Mouse (Mus musculus) kidney, embryonic 15.5 days (tissue): ENCODE results near the gene Epn3. TPM values are rescaled to one million over a fixed set of nuclear protein-coding genes. Genes with fewer than 3 reads are reported as not detected.
A peak's percentile ranks its signal among the peaks of the same experiment; 100 is the strongest.

Experiments used
- ATAC-seq: fragments of 200-750 bp; cut with Nextera tagmentation; replicated peaks from 2 replicates; pipeline ENCODE4 v1.8.0; 2017; ENCODE audit warnings: moderate TSS enrichment; ENCODE audit not compliant: low FRiP score
- H3K27ac ChIP-seq: fragments of 300-500 bp; sonication (generic); 2 replicates; pipeline ENCODE4 v1.5.1; 2015; ENCODE audit warnings: mild to moderate bottlenecking, inconsistent platforms
- H3K27me3 ChIP-seq: fragments of 300-500 bp; sonication (generic); 2 replicates; pipeline ENCODE4 v1.6.1; 2015; ENCODE audit warnings: inconsistent platforms
- H3K36me3 ChIP-seq: fragments of 300-500 bp; sonication (generic); 2 replicates; pipeline ENCODE4 v1.6.1; 2015; ENCODE audit warnings: inconsistent platforms
- H3K4me1 ChIP-seq: fragments of 300-500 bp; sonication (generic); 2 replicates; pipeline ENCODE4 v1.6.1; 2015; ENCODE audit warnings: inconsistent platforms
- H3K4me2 ChIP-seq: fragments of 300-500 bp; sonication (generic); 2 replicates; pipeline ENCODE4 v1.6.1; 2015; ENCODE audit warnings: moderate library complexity, mild to moderate bottlenecking, inconsistent platforms
- H3K4me3 ChIP-seq: fragments of 300-500 bp; sonication (generic); replicated peaks from 2 replicates; pipeline ENCODE4 v1.5.1; 2015; ENCODE audit warnings: mild to moderate bottlenecking, inconsistent platforms
- H3K9ac ChIP-seq: fragments of 300-500 bp; sonication (generic); 2 replicates; pipeline ENCODE4 v1.6.1; 2015; ENCODE audit warnings: mild to moderate bottlenecking, inconsistent platforms
- H3K9me3 ChIP-seq: fragments of 300-500 bp; sonication (generic); replicated peaks from 2 replicates; pipeline ENCODE4 v1.6.1; 2016; ENCODE audit warnings: inconsistent platforms
- WGBS: fragments of 180-500 bp; shearing (Covaris S2); methylation state at CpG from one replicate; pipeline ENCODE4 v1.1.7; 2015; ENCODE audit warnings: mixed read lengths; 5-methylcytosine and 5-hydroxymethylcytosine counted together
- polyA plus RNA-seq: library from polyadenylated mRNA; unstranded; fragments of >200 nt; fragmentation: Nextera tagmentation; extraction: Ambion mirVana; gene quantifications from 2 replicates; pipeline ENCODE4 v1.2.1, GENCODE M21; 2015

The Epn3 gene
- 16.5 and 18.4 TPM in 2 replicates for polyA plus RNA-seq

DNA sequence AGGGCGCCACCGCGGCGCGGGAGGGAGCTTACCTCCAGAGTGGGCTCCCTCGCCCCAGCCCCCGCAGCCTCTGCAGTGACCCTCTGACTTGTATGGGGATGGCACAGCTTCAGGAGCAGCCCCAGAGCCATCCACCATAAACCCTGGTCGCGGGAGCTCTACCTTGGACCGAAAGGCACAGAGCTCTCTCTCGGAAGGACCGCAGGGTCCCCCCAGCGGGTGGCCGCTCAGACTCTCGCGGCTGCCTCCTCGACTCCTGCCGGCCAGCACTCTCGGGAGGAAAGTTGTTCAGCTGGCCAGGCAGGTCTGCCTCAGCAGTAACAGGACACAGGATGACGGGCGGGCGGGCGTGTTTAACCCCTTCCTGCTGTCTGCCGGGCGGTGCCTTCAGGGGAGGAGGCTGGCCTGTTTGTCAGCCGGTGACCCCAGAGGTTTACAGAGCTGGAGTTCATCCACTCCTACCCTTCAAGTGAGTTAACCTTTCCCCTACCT, at the start of gene Epn3:
Gene Epn3 (minus strand): TSS at position 314 of the 492 bp plus-strand sequence.
- ATAC-seq = peak; percentile 59
- H3K9ac ChIP-seq = peak within 1 kb of the TSS; percentile 52
- H3K27ac ChIP-seq = peak within 1 kb of the TSS; percentile 94
- H3K27me3 ChIP-seq = no peaks in the 10 kb centered on the region
- H3K4me1 ChIP-seq = peaks cover 60% of the 10 kb centered on the region
- peak within 1 kb of the TSS; percentile 74 for H3K4me2 ChIP-seq
- no peaks in the 10 kb centered on the region for H3K9me3 ChIP-seq
- peaks cover 10% of the 10 kb centered on the region; the same call in 1 of the 2 replicates for H3K36me3 ChIP-seq
- peak within 1 kb of the TSS; percentile 51 for H3K4me3 ChIP-seq
- WGBS = under 1% methylated on average over 25 of the region's 26 CpGs

DNA sequence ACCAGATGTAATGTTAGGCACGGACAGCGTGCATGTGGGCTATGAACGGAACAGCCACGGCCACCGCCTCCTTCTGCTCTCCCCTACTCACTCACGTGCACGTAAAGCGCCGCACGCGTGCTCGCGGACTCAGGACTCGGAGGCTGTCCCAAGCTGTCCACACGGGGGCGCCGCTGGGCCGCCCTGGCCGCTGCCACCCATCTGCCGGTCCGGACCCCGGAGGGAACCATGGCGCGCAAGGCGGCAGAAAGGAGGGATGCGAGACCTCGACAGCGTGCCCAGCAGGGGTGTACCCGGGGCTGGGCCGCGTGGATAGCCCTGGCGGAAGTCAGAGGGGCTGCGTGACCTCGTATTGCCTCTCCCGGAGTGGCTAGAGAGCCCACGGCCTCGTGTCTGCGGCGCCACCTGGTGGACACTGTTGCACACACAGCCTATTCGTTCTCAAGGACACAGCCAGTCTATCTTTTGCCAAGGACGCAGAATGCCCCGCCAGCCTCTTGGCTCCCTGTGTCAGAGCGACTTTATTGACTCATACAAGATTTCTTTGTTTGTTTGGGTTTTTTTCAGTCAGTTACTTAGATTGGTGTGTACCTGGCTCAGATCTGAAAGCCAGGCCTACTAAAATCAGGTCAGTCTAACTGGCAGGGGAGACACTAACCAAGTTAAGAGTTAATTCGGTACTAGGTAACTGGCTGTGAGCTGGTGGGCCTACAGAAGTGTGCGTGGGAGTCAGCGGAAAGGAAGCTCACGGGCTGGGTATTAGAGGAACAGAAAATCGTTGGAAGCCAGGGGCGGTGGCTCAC, 49.3 kb upstream of the Epn3 start, which contains the start of gene Rsad1:
Gene Rsad1 (minus strand): TSS at position 368 of the 803 bp plus-strand sequence.
- Histone ChIP-seq H3K4me2 (peak within 1 kb of the TSS; percentile 78), H3K4me3 (peak within 1 kb of the TSS; percentile 64), H3K4me1 (peaks cover 34% of the 10 kb centered on the region), H3K9ac (peak within 1 kb of the TSS; percentile 63), H3K36me3 (no peaks in the 10 kb centered on the region), H3K27me3 (no peaks in the 10 kb centered on the region), H3K27ac (peak within 1 kb of the TSS; percentile 92), H3K9me3 (no peaks in the 10 kb centered on the region)
- ATAC-seq = peak; percentile 91
- WGBS = 3% methylated on average over 49 of the region's 49 CpGs

DNA sequence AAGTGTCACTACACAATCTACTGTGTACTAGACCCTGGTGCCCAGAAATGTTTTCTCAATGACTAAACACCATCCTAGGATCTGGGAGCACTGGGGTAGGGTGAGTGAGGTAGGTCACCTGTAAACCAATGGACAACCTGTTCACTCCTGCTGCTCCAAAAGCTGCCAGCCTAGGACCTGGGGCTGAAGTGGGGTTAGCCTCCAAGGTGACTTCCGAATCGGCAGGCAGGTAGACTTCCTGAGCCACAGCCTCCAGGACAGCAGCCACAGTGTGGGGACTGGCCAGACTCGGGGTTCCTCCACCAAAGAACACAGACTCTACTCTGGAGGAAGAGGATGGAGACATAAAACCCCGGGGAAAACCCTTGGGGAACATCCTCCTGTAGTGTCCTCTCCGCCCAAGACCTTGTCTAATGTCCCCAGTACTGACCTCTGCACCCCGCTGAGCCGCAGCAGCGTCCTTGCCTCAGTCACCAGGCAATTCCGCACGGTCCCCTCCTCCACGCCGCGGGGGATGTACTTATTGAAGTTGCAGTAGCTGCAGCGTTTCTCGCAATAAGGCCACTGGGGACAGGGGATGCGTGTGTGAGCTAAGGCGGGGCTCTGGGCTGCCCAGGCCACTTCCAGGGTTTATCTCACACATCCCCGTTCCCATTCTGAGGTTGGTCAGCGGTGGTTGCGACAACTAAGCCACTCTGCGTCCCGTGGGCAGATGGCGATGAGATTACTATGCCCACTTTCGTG, 48.4 kb upstream of the Epn3 start:
- Histone ChIP-seq H3K4me1 (peaks cover 39% of the 10 kb centered on the region), H3K27ac (peak overlapping the region; percentile 92; the same call in 1 of the 2 replicates), H3K9ac (peak overlapping the region; percentile 63), H3K4me2 (peak overlapping the region; percentile 78), H3K27me3 (no peaks in the 10 kb centered on the region), H3K9me3 (no peaks in the 10 kb centered on the region), H3K36me3 (0 out of 2 replicates have a peak, but pooled peaks cover under 1% of the 10 kb centered on the region), H3K4me3 (peak overlapping the region; percentile 64)
- peak; percentile 19 for ATAC-seq
- WGBS = 9% methylated on average over 24 of the region's 24 CpGs

DNA sequence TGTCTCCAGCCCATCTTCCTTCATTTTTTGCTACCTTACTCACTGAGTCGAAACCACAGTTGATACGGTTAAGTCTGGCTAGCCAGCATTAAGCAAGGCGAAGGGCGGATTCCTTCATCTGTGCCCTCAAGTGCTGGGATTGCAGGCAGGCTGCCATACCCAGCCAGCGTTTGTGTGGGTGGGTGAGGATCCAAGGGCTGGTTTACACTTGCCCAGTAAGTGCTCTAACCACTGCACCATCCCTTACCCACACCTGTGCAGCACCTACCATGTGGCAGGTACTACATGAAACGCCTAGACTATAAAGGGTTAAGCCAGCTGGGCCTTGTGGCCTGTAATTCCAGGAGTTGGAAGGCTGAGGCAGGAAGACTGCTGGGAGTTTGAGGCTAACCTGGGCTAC, 47.5 kb upstream of the Epn3 start:
- no peak overlapping the region for H3K27ac ChIP-seq
- ATAC-seq = no peak
- no peak overlapping the region for H3K4me3 ChIP-seq
- H3K27me3 ChIP-seq = no peaks in the 10 kb centered on the region
- 0 out of 2 replicates have a peak, but pooled peaks cover 4% of the 10 kb centered on the region for H3K36me3 ChIP-seq
- 91% methylated on average over 6 of the region's 6 CpGs for WGBS
- no peaks in the 10 kb centered on the region for H3K9me3 ChIP-seq
- H3K4me1 ChIP-seq = peaks cover 39% of the 10 kb centered on the region
- no peak overlapping the region for H3K9ac ChIP-seq
- no peak overlapping the region for H3K4me2 ChIP-seq

DNA sequence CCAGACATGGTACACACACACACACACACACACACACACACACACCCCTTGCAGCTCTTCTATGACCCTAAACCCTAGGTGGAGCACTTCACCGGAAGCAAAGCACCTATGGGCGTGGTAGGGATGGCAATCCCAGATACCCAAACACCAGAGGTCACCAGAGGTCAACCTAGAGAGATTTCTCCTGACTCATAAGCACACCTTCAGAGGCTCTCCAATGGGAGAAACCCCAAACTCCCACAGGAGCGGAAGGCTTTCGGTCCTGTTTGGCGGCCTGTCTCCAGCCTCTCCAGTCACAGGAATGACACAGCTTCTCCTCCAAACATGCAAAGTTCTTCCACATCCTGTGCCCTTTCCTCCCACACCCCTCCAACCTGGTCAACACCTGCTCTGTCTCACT, 46.6 kb upstream of the Epn3 start:
- no peaks in the 10 kb centered on the region for H3K27me3 ChIP-seq
- no peak overlapping the region for H3K9ac ChIP-seq
- ATAC-seq = no peak
- H3K36me3 ChIP-seq = 0 out of 2 replicates have a peak, but pooled peaks cover 4% of the 10 kb centered on the region
- no peak overlapping the region for H3K4me3 ChIP-seq
- H3K4me2 ChIP-seq = no peak overlapping the region
- WGBS = 94% methylated on average over 5 of the region's 5 CpGs
- H3K4me1 ChIP-seq = peaks cover 39% of the 10 kb centered on the region
- H3K9me3 ChIP-seq = no peaks in the 10 kb centered on the region
- H3K27ac ChIP-seq = no peak overlapping the region

GRCm38 (mm10) chr11:94544422-94544821, 44.6 kb upstream of the Epn3 start:
- no peak; the same call in 1 of the 2 replicates for ATAC-seq
- peaks cover 26% of the 10 kb centered on the region for H3K4me1 ChIP-seq
- H3K4me2 ChIP-seq = peak overlapping the region; percentile 48
- H3K9ac ChIP-seq = no peak overlapping the region
- 0 out of 2 replicates have a peak, but pooled peaks cover 8% of the 10 kb centered on the region for H3K36me3 ChIP-seq
- 45% methylated on average over 18 of the region's 18 CpGs for WGBS
- H3K9me3 ChIP-seq = no peaks in the 10 kb centered on the region
- H3K27me3 ChIP-seq = no peaks in the 10 kb centered on the region
- H3K27ac ChIP-seq = no peak overlapping the region
- H3K4me3 ChIP-seq = peak overlapping the region; percentile 6; the same call in 1 of the 2 replicates

GRCm38 (mm10) chr11:94543932-94544331, 44.2 kb upstream of the Epn3 start:
- peaks cover 27% of the 10 kb centered on the region for H3K4me1 ChIP-seq
- 31% methylated on average over 9 of the region's 9 CpGs for WGBS
- 0 out of 2 replicates have a peak, but pooled peaks cover 8% of the 10 kb centered on the region for H3K36me3 ChIP-seq
- no peaks in the 10 kb centered on the region for H3K9me3 ChIP-seq
- peak overlapping the region; percentile 48; the same call in 1 of the 2 replicates for H3K4me2 ChIP-seq
- no peak overlapping the region for H3K9ac ChIP-seq
- ATAC-seq = no peak
- H3K27me3 ChIP-seq = no peaks in the 10 kb centered on the region
- H3K27ac ChIP-seq = no peak overlapping the region
- 0 out of 2 replicates have a peak overlapping the region, but pooled peaks have one; percentile 6 for H3K4me3 ChIP-seq

GRCm38 (mm10) chr11:94543344-94543743, 43.6 kb upstream of the Epn3 start:
- H3K9me3 ChIP-seq = no peaks in the 10 kb centered on the region
- H3K4me2 ChIP-seq = no peak overlapping the region
- ATAC-seq = no peak
- H3K9ac ChIP-seq = no peak overlapping the region
- WGBS = 85% methylated on average over 12 of the region's 12 CpGs
- no peak overlapping the region for H3K27ac ChIP-seq
- H3K36me3 ChIP-seq = 0 out of 2 replicates have a peak, but pooled peaks cover 8% of the 10 kb centered on the region
- no peaks in the 10 kb centered on the region for H3K27me3 ChIP-seq
- no peak overlapping the region for H3K4me3 ChIP-seq
- peaks cover 26% of the 10 kb centered on the region for H3K4me1 ChIP-seq

DNA sequence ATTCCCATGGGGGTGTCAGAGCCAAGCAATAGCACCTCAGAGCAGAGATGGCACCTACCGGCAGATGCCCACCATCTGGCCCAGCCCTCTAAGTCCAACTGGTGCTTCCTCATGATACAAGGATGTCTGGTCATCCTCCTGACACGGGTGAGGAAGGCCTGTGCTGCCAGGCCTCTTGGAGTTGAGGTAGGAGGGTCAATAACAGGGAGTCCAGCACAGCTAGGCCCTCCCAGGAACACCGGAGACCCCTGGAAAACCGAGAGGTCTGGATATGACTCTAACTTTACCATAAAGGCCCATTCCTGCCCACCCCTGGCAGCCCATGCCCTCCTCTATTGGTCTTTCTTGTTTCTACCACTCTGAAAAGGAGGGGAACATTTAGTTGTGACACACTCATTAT, 42.6 kb upstream of the Epn3 start:
- peaks cover 21% of the 10 kb centered on the region for H3K4me1 ChIP-seq

GRCm38 (mm10) chr11:94539761-94540160, 40.0 kb upstream of the Epn3 start:
- Histone ChIP-seq H3K4me1 (peaks cover 24% of the 10 kb centered on the region), H3K27ac (no peak overlapping the region), H3K27me3 (no peaks in the 10 kb centered on the region), H3K4me3 (no peak overlapping the region), H3K9me3 (no peaks in the 10 kb centered on the region), H3K36me3 (0 out of 2 replicates have a peak, but pooled peaks cover 8% of the 10 kb centered on the region), H3K4me2 (no peak overlapping the region), H3K9ac (no peak overlapping the region)
- ATAC-seq = no peak
- 76% methylated on average over 7 of the region's 7 CpGs for WGBS

More for the DNA sequence above, 42.6 kb upstream of the Epn3 start:
- no peak for ATAC-seq
- Histone ChIP-seq H3K9ac (no peak overlapping the region), H3K27ac (no peak overlapping the region), H3K4me3 (no peak overlapping the region), H3K36me3 (0 out of 2 replicates have a peak, but pooled peaks cover 8% of the 10 kb centered on the region), H3K9me3 (no peaks in the 10 kb centered on the region), H3K4me2 (no peak overlapping the region), H3K27me3 (no peaks in the 10 kb centered on the region)
- 92% methylated on average over 4 of the region's 4 CpGs for WGBS

DNA sequence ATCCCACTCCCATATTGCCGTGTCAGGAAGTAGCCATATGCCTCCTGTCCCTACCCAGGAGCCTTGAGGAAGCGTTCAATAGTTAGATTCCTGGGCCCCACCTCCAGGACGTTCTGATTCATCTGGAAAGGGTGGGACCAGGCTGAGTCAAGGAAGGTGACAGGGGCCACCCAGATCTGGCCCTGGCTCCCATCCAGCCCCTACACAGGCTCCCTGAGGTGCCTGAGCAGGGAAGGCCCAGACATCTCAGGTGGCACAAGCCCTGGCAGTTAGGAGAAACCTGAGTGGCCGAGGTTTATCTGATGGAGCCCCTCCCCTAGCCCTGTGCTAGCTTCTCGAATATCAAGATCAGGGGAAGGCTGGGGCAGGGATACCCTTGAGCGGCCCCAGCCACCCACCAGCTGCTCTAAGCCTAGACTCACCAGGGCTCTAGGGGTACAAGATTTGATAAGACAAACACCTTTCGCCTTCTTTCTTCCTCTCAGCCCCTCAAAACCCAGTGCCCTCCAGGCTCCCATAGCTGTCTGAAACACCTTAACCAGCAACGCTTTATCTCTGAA, 39.0 kb upstream of the Epn3 start:
- ATAC-seq = peak; percentile 64
- Histone ChIP-seq H3K4me2 (no peak overlapping the region), H3K27me3 (no peaks in the 10 kb centered on the region), H3K9ac (no peak overlapping the region), H3K9me3 (no peaks in the 10 kb centered on the region), H3K4me3 (no peak overlapping the region), H3K36me3 (0 out of 2 replicates have a peak, but pooled peaks cover 8% of the 10 kb centered on the region), H3K4me1 (peaks cover 15% of the 10 kb centered on the region), H3K27ac (0 out of 2 replicates have a peak overlapping the region, but pooled peaks have one; percentile 28)
- 44% methylated on average over 8 of the region's 8 CpGs for WGBS
